Mouse (Mus musculus): Measurements from ENCODE around the gene Nup35.

GRCm38 (mm10) chr2:80632336-80633026 is 15.4 kb downstream of the Nup35 start:
- TF ChIP-seq CTCF (IDR thresholded peaks at IDR 0.05; ENCODE audit: control insufficient read depth, insufficient read depth, insufficient replicate concordance, low read depth, low read length) = no peak
- TF ChIP-seq POLR2A (IDR thresholded peaks at IDR 0.05; ENCODE audit: control insufficient read depth, low read depth, low read length) = no peak

Measured in testis, adult 2 months (tissue).